Mouse (Mus musculus): Measurements from ENCODE around the gene Cldn7.
A peak's percentile ranks its signal among the peaks of the same experiment; 100 is the strongest.

Cldn7 gene

GRCm38 (mm10) chr11:70017199-70017767, 52.7 kb downstream of the Cldn7 start:
- DNase-seq, result peak; percentile 21

Measured in kidney, adult 9 months (tissue).